Mouse (Mus musculus): ENCODE results near the gene Pfkfb4.

The Pfkfb4 gene

DNA sequence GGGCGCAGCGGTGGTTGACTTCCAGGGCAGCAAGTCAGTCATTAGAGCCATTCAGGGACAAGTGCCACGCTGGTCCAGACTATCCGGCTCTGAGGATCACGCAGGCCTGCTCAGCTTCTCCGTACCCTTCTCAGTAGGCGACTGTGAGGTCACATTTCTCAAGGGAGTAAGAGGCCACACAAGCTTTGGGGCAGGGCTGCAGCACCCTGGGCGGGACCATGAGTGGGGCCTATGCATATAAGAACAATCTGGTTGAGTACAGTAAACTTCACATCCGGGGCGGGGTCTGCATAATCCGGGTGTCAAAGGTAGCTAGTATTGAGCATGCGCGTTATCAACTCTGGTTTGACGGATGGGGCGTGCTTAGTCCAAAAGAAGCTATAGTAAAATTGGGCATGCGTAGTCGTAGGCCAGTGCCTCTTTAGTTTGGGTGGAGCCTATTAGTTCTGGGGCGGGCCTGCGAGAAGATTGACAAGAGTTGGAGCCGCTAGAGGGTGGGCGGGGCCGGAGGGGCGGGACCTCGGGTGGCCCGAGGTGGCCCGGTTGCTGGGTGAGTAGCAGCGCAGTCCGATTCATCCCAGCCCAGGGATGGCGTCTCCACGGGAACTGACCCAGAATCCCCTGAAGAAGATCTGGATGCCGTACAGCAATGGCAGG is at the start of gene Pfkfb4:
Pfkfb4 (plus strand) TSS at position 351 of the 657 bp plus-strand sequence.
- peak; percentile 97 for DNase-seq (ENCODE audit: low spot score)

DNA sequence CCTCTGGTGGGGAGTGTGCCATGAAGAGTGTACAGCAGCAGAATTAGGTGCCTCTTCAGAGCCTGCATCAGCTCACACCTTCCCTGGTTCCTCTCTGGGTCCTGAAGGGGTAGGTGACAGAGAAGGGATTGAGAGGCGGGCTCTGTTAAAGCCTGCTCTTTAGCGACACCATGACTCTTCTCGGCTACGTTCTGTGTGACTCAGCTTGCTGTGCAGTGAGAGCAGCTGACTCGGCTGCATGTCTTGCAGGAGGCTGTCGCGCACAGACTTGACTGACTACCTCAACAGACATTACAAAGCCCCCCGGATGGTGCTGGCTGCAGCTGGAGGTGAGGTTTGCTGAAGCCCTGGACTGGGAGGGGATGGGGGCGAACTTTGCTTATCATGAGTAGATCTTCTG is 46.5 kb upstream of the Pfkfb4 start:
- no peak for DNase-seq (ENCODE audit: low spot score)

DNA sequence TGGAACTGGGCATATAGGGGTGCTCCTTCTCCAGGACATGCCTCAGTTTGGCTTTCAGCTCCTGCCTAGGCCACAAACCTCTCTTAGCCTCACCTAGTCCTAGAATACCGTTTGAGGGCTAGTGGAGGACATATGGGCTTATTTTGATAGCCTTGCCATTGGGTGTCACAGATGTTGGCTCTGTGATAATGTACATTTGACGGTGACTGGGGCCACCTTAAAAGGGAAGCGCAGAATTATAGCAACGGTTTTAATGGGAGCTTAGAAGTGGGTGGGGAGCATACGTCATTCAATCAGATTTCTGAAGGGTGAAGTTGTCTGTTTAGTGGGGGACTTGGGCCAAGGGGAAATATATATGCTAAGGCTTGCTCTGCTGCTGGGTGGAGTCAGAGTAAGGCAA is 46.0 kb upstream of the Pfkfb4 start:
- DNase-seq (ENCODE audit: low spot score), result no peak

GRCm38 (mm10) chr9:108949231-108949966 is 42.2 kb upstream of the Pfkfb4 start:
- no peak for DNase-seq (ENCODE audit: low spot score)

GRCm38 (mm10) chr9:108949967-108950728 is 41.4 kb upstream of the Pfkfb4 start:
- DNase-seq (ENCODE audit: low spot score), result no peak

GRCm38 (mm10) chr9:108953081-108953636 is 38.4 kb upstream of the Pfkfb4 start, which contains the start of gene Col7a1:
TSS of gene Col7a1 (plus strand) at chr9:108953586.
- DNase-seq (ENCODE audit: low spot score), result no peak

DNA sequence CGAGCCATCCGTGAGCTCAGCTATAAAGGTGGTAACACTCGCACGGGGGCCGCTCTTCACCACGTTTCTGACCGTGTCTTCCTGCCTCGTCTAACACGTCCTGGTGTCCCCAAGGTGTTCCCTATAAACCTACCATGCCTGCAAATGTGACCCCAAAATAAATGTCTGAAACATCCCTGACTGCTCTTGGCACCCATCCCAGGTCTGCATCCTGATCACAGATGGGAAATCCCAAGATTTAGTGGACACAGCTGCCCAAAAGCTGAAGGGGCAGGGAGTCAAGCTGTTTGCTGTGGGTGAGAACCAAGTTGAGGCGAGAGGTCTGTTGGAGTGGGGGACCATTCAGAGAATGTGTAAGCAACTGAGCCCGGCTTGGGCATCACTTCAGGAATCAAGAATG is 36.3 kb upstream of the Pfkfb4 start:
- DNase-seq (ENCODE audit: low spot score), result no peak

DNA sequence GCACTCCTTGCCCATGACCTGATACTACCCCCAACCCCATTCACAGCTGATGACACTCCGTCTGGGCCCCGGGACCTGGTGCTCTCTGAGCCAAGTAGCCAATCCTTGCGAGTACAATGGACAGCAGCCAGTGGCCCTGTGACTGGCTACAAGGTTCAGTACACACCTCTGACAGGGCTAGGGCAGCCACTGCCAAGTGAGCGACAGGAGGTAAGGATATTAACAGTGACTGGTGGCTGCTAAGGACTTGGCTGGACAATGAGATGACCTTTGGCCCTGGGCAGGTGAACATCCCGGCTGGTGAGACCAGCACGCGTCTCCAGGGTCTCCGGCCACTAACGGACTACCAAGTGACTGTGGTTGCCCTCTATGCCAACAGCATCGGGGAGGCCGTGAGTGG is 35.7 kb upstream of the Pfkfb4 start:
- DNase-seq (ENCODE audit: low spot score), result no peak

GRCm38 (mm10) chr9:108963577-108963976 is 28.0 kb upstream of the Pfkfb4 start:
- DNase-seq (ENCODE audit: low spot score), result no peak

DNA sequence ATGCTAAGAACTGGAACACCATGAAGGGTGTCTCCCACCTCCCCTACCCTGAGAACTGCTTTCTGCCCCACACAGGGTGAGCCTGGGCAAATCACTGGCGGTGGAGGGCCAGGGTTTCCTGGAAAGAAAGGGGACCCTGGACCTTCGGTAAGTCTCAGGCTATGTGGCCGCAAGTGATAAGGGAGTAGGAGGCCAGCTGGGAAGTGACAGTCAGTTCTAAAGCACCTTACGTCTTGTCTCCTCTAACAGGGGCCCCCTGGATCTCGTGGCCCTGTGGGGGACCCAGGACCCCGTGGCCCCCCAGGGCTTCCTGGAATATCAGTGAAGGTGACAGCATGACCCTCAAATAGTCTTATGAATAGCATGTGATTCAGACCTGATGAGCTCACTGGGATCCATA is 27.2 kb upstream of the Pfkfb4 start:
- no peak for DNase-seq (ENCODE audit: low spot score)

GRCm38 (mm10) chr9:108970623-108971022 is 21.0 kb upstream of the Pfkfb4 start:
- DNase-seq (ENCODE audit: low spot score), result no peak

- DNase-seq (ENCODE audit: low spot score), result no peak
Measured at GRCm38 (mm10) chr9:108976483-108976882, 15.1 kb upstream of the Pfkfb4 start.

GRCm38 (mm10) chr9:108977966-108978365 is 13.6 kb upstream of the Pfkfb4 start:
- no peak for DNase-seq (ENCODE audit: low spot score)

GRCm38 (mm10) chr9:108982498-108982897 is 9.1 kb upstream of the Pfkfb4 start:
- no peak for DNase-seq (ENCODE audit: low spot score)

DNA sequence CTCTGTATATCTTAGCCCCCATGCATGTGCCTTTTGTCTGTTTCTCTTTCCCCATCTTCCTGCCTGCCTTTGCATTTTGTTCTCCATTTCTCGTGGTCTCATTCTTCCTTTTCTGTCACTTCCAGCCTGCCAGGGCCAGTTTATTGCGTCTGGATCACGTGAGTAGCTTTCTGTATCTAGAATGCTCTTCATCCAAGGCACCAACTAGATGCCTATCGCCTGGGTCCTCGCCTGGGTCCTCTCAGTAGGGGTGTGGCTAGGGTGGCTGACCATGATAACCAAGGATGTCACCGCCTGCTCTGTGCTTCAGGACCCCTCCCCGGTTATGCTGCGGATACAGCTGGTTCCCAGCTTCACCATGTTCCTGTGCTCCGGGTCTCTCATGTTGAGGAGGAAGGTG is 8.4 kb upstream of the Pfkfb4 start:
- no peak for DNase-seq (ENCODE audit: low spot score)

DNA sequence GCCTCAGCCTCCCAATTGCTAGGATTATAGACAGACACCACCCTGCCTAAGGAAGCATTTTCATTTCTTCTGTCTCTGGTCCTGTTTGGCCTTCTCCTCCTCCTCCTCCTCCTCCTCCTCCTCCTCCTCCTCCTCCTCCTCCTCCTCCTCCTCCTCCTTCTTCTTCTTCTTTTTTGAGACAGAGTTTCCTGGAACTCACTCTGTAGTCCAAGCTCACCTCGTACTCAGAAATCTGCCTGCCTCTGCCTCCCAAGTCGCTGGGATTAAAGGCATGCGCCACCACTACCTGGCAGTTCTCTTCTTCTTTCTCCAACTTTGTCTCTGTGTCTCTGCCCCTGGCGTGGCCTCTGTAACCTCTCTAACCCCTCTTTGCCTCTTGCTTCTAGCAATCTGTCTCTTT is 5.9 kb upstream of the Pfkfb4 start, which contains the start of gene Ucn2:
Ucn2 (plus strand) TSS at position 301 of the 400 bp plus-strand sequence.
- no peak for DNase-seq (ENCODE audit: low spot score)

GRCm38 (mm10) chr9:108987704-108988350 is 3.8 kb upstream of the Pfkfb4 start:
- DNase-seq (ENCODE audit: low spot score), result no peak

DNA sequence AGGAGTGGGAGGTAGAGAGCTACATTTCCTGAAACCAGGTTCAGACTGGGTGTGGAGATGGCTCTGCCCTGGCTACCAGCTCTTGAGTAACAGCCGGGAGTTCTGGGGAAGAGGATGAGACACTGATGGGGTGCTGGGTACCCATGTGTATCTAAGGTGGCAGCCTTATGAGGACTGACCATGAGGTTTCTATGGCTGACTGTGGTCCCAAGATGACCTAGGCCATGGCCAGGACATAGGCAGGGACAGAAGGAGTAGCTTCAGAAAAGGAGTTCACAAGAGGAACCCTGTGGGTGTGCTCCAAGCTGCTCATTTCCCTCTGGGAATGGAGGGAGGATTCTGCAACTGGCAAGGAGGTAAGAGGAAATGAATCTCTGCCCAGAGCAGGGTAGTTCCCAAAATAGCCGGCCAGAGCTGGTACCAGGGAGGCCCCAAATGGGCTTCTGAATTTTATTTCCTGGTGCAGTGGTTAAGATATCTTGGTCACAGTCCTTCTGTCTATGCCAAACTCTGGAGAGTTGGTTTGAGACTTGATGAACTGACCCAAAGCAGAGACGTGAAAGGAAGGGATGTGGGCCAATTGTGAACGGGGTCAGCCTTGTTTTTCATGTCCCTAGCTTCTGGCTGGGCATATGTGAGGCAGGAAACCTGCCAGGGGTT is 1.6 kb upstream of the Pfkfb4 start:
- no peak for DNase-seq (ENCODE audit: low spot score)

GRCm38 (mm10) chr9:108990462-108990820 is 1.1 kb upstream of the Pfkfb4 start:
- DNase-seq (ENCODE audit: low spot score), result no peak

GRCm38 (mm10) chr9:108992085-108992469 is 499 bp downstream of the Pfkfb4 start:
- DNase-seq (ENCODE audit: low spot score), result no peak

DNA sequence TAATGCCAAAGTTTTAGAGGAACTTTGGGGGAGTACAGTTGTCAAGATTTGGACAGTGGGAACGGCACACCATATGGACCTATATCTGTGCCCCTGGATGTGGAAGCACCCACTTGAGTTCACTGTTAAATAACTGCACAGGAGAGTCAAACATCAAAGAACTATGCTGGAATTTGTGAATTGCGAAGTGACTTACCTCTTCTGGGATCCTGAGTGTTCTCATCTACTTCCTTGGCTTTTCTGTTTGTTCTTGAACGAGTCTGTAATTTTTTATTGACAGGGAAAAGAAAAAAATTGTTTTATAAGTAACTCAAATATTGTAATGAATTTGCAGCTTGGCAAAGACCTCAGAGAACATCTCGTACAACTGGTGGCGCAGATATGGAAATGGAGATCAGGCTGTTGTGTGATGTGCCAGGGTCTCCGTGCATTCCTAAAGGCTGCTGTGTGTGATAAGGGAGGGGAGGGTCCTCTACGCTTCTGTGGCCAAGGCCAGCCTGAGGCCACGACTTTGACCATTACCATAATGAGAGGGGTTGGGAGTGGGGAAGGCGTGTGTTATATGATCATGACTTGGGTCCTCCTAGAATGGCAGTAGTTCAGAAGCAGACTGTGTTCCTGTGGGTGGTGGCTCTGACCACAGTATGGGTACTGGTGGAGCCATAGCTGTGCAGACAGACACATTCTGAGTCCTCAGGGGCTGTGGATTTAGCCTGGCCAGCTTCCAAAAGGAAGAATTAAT is 1.2 kb downstream of the Pfkfb4 start:
- no peak for DNase-seq (ENCODE audit: low spot score)

Measured in left cerebral cortex, adult 11 months (tissue).